Mouse (Mus musculus) liver, postnatal 0 days (tissue): ENCODE results near the gene Ptpn6.

ENCODE experiments used
- CTCF ChIP-seq: sonication (generic); IDR thresholded peaks from 2 replicates; pipeline ENCODE4 v1.5.1; 2016; ENCODE audit warnings: antibody characterized with exemption, low read depth
- EP300 ChIP-seq: IDR thresholded peaks from 2 replicates; pipeline ENCODE4 v1.6.1; 2016; ENCODE audit warnings: antibody characterized with exemption, low read depth, mild to moderate bottlenecking

GRCm38 (mm10) chr6:124769101-124769765 lies 30.7 kb upstream of the Ptpn6 start, which contains the start of gene Eno2:
- TF ChIP-seq CTCF, result no peak
- TF ChIP-seq EP300, result no peak
